Mouse (Mus musculus) large intestine, adult 2 months (tissue): Measurements from ENCODE around the gene H2-M9. TPM values are rescaled to one million over a fixed set of nuclear protein-coding genes. Genes with fewer than 3 reads are reported as not detected.

ENCODE experiments used
- DNase-seq: peaks from one replicate; pipeline ENCODE4 v3.0.0-alpha.2; 2012; ENCODE audit warnings: low read depth, low spot score
- whole genome bisulfite sequencing: fragments of 180-500 bp; shearing (Covaris S2); methylation state at CpG from one replicate; pipeline ENCODE4 v1.1.7; 2018; 5-methylcytosine and 5-hydroxymethylcytosine counted together
- polyA plus RNA-seq: library from polyadenylated mRNA; depleted of rRNA; stranded (reverse); fragments of >200 nt; gene quantifications from 2 replicates; pipeline ENCODE4 v1.2.3, GENCODE M21; 2012; rRNA removed

Gene H2-M9
- polyA plus RNA-seq, result 0.19 TPM in 1 of 2 replicates, not detected in the other

DNA sequence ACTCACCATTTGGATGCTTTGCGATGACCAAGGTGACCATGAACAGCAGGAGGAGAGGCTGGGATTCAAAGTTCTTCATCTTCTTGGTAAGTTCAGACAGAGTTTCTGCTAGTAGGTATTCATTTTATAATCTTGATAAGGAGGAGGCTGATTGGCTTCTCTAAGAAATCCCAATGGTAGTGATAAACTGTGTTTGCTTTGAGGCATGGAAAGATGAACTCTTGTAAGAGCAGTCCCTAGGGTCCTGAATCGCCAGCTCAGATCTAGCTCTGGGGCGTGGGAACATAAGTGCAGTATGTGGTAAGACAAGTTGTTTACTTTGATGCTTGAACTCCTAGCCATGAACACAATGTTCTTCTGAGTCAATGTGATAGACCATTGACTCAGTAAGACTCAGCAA lies at the start of gene H2-M9:
H2-M9 (minus strand) TSS at position 101 of the 400 bp plus-strand sequence.
- WGBS, result 84% methylated on average over 3 of the region's 3 CpGs

DNA sequence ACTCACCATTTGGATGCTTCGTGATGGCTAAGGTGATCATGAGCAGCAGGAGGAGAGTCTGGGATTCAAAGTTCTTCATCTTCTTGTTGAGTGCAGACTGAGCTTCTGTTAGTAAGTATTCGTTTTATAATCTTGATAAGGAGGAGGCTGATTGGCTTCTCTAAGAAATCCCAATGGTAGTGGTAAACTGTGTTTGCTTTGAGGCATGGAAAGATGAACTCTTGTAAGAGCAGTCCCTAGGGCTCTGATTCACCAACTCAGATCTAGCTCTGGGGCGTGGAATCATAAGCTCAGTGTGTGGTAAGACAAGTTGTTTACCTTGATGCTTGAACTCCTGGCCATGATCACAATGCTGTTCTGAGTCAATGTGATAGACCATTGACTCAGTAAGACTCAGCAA lies 29.7 kb upstream of the H2-M9 start, which contains the start of gene H2-M1:
H2-M1 (minus strand) TSS at position 101 of the 400 bp plus-strand sequence.
- DNase-seq, result no peak
- 68% methylated on average over 3 of the region's 3 CpGs for WGBS

More for the DNA sequence above, at the start of gene H2-M9:
- no peak for DNase-seq

Other genes with a start within 250 kb of the H2-M9 start
- gene H2-M10.4, start 180.3 kb downstream of the H2-M9 start, polyA plus RNA-seq, result not detected in 2 replicates
- not detected in 2 replicates for gene H2-M11, start 95.6 kb downstream of the H2-M9 start, polyA plus RNA-seq
- not detected in 2 replicates for gene H2-M1, start 29.6 kb upstream of the H2-M9 start, polyA plus RNA-seq
- not detected in 2 replicates for gene H2-M10.5, start 130.2 kb upstream of the H2-M9 start, polyA plus RNA-seq
- gene H2-M10.6, start 169.5 kb upstream of the H2-M9 start, polyA plus RNA-seq, result not detected in 2 replicates
- gene Trim26, start 194.5 kb upstream of the H2-M9 start, polyA plus RNA-seq, result 36.3 and 48.6 TPM in 2 replicates
- 49.0 and 59.4 TPM in 2 replicates for gene Trim15, start 224.5 kb upstream of the H2-M9 start, polyA plus RNA-seq
- 0.12 and 0.24 TPM in 2 replicates for gene Trim10, start 226.9 kb upstream of the H2-M9 start, polyA plus RNA-seq
- 65.2 and 73.9 TPM in 2 replicates for gene Trim40, start 247.5 kb upstream of the H2-M9 start, polyA plus RNA-seq